Mouse (Mus musculus): ENCODE results near the gene Mpzl3. TPM values are rescaled to one million over a fixed set of nuclear protein-coding genes. Genes with fewer than 3 reads are reported as not detected.
"Not testable (repeated sequence)": the region's sequence is repeated elsewhere in the genome, so short reads cannot be mapped to it uniquely, and the experiment has no call there.

Mpzl3 gene
- 1 to 10 TPM; 3.6 to 5.1 TPM for total RNA-seq (2021)
- long read RNA-seq, experiment 1, partial matches to known transcripts = 0 of 4 reads
- long read RNA-seq, experiment 1, other reads (novel, unspliced or antisense) = 3 of 4 reads
- long read RNA-seq, experiment 2, partial matches to known transcripts = 1 of 4 reads
- long read RNA-seq, experiment 2, other reads (novel, unspliced or antisense) = 2 of 4 reads

- DNase-seq (ENCODE audit: low spot score in 2 of 2) = peak; percentile 68 to 72
Observed at GRCm38 (mm10) chr9:45055082-45055713, at the start of gene Mpzl3. Gene Mpzl3, plus strand, starts transcription at chr9:45055186.

GRCm38 (mm10) chr9:45007404-45007803 lies 47.6 kb upstream of the Mpzl3 start:
- no peak for DNase-seq (ENCODE audit: low spot score in 2 of 2)

- no peak for DNase-seq (ENCODE audit: low spot score in 2 of 2)
Observed at GRCm38 (mm10) chr9:45008342-45008741, 46.6 kb upstream of the Mpzl3 start.

- DNase-seq (ENCODE audit: low spot score in 2 of 2) = no peak
Observed at GRCm38 (mm10) chr9:45009180-45010078, 45.6 kb upstream of the Mpzl3 start, which contains the start of gene Cd3e. Gene Cd3e, minus strand, starts transcription at chr9:45009627.

- no peak for DNase-seq (ENCODE audit: low spot score in 2 of 2)
Observed at GRCm38 (mm10) chr9:45010461-45010860, 44.5 kb upstream of the Mpzl3 start.

- no peak for DNase-seq (ENCODE audit: low spot score in 2 of 2)
Observed at GRCm38 (mm10) chr9:45011291-45011690, 43.7 kb upstream of the Mpzl3 start.

- no peak for DNase-seq (ENCODE audit: low spot score in 2 of 2)
Observed at GRCm38 (mm10) chr9:45014879-45015278, 40.1 kb upstream of the Mpzl3 start.

- DNase-seq (ENCODE audit: low spot score in 2 of 2) = no peak
Observed at GRCm38 (mm10) chr9:45015841-45016240, 39.1 kb upstream of the Mpzl3 start.

GRCm38 (mm10) chr9:45018031-45018430 lies 37.0 kb upstream of the Mpzl3 start:
- DNase-seq (ENCODE audit: low spot score in 2 of 2) = no peak

- DNase-seq (ENCODE audit: low spot score in 2 of 2) = no peak
Observed at GRCm38 (mm10) chr9:45022800-45023199, 32.2 kb upstream of the Mpzl3 start.

- DNase-seq (ENCODE audit: low spot score in 2 of 2) = no peak
Observed at GRCm38 (mm10) chr9:45023638-45024037, 31.3 kb upstream of the Mpzl3 start.

- no peak for DNase-seq (ENCODE audit: low spot score in 2 of 2)
Observed at GRCm38 (mm10) chr9:45024187-45024586, 30.8 kb upstream of the Mpzl3 start.

GRCm38 (mm10) chr9:45027376-45027775 lies 27.6 kb upstream of the Mpzl3 start:
- DNase-seq (ENCODE audit: low spot score in 2 of 2) = no peak

GRCm38 (mm10) chr9:45030341-45030740 lies 24.6 kb upstream of the Mpzl3 start:
- DNase-seq (ENCODE audit: low spot score in 2 of 2) = no peak

GRCm38 (mm10) chr9:45032261-45032660 lies 22.7 kb upstream of the Mpzl3 start:
- no peak for DNase-seq (ENCODE audit: low spot score in 2 of 2)

- no peak for DNase-seq (ENCODE audit: low spot score in 2 of 2)
Observed at GRCm38 (mm10) chr9:45034526-45034925, 20.5 kb upstream of the Mpzl3 start.

GRCm38 (mm10) chr9:45037803-45038202 lies 17.2 kb upstream of the Mpzl3 start:
- not testable (repeated sequence) for DNase-seq (ENCODE audit: low spot score in 2 of 2)

- no peak for DNase-seq (ENCODE audit: low spot score in 2 of 2)
Observed at GRCm38 (mm10) chr9:45039499-45039898, 15.5 kb upstream of the Mpzl3 start, which contains the start of gene Mpzl2. Gene Mpzl2, plus strand, starts transcription at chr9:45039799.

- no peak for DNase-seq (ENCODE audit: low spot score in 2 of 2)
Observed at GRCm38 (mm10) chr9:45040066-45040845, 14.7 kb upstream of the Mpzl3 start.

- no peak for DNase-seq (ENCODE audit: low spot score in 2 of 2)
Observed at GRCm38 (mm10) chr9:45041131-45041838, 13.7 kb upstream of the Mpzl3 start.

Data from adrenal gland, postnatal 4 days (tissue).